Mouse (Mus musculus): ENCODE measurements around the gene Olr1.
"Not testable (repeated sequence)": the region's sequence is repeated elsewhere in the genome, so short reads cannot be mapped to it uniquely, and the experiment has no call there.

Gene Olr1

GRCm38 (mm10) chr6:129512367-129512766, 5.4 kb upstream of the Olr1 start, which contains the start of gene Tmem52b:
Gene Tmem52b (plus strand): TSS chr6:129512555.
- no peak for DNase-seq (ENCODE audit: low spot score)

- DNase-seq (ENCODE audit: low spot score) = no peak
Measured at GRCm38 (mm10) chr6:129510120-129510911, 3.4 kb upstream of the Olr1 start.

DNA sequence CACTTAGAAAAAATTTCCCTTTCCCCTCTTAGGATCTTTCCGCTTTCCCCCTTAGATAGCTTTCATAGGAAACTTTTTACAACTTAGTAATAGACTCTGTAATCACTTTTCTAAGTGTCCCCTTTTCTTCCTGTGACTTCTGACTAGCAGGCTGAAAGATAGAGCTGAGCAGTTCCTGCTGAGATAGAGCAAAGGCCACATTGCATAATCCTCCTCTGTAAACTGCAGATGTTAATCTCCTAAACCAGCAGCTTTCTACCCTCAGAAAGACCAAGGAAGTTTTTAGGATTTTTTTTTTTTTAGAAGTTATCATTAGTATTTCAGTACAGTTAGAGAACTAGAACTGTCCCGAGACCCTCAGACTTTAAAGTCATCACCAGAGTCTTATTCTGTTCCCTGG, 3.5 kb downstream of the Olr1 start:
- DNase-seq (ENCODE audit: low spot score) = no peak

DNA sequence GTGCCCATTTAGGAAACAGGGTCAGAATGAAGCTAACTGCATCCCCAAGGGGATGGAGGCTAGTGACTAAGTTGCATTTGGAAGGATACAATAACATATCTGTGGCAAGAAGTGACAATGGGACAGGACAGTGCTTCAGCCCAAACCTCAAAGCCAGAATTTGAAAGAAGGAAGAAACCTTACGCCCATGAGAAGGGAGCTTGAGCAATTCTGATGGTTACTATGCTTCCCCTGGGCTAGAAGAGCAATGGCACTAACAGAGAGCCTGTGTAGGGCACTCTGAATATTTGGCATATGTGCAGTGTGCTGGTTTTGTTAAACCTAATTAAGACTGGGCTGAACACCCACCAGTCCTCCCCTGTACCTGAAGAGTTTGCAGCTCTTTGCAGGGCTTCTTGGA, 7.4 kb downstream of the Olr1 start:
- not testable (repeated sequence) for DNase-seq (ENCODE audit: low spot score)

GRCm38 (mm10) chr6:129497345-129498218, 9.4 kb downstream of the Olr1 start:
- no peak for DNase-seq (ENCODE audit: low spot score)

GRCm38 (mm10) chr6:129494924-129495323, 12.0 kb downstream of the Olr1 start:
- no peak for DNase-seq (ENCODE audit: low spot score)

DNA sequence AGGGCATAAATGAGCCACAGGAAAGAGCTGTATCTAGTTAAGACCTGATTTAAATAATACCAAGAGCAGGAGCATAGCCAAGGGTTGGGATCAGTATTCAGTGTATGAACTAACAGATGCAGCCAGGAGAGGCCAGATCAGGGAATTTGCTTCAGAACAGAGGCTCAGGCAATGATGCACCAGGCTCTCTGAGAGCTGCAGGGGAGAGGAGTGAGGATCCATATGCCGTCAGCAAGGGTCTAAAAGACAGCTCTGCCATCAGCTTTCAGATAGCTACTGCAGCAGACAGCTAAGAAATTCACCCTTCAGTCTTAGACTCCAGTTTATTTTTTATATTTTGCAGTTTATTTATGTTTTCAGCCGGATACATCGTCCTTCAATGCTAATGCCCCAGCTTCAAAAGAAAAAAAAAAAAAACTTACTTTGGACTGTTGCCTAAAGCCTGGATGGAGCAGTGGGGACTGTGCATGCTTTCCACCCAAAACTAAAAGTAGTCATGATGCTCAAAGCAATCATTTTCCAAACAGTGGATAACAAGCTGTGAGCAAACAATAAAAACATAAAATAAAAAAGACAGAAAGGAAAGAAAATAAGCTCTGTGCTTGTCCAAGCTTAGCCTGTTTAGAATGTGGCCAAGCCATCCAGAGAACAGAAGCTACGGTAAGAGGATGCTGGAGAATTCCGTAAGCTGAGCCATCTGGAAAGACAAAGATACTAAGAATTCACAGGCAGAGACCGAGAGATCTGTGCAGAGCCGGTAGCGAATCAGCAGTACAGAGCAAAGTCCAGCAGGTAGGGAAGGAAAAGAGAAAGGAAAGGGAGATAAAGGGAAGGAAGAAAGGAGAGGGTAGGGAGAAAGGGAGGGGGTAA, 26.6 kb downstream of the Olr1 start:
- no peak for DNase-seq (ENCODE audit: low spot score)

- DNase-seq (ENCODE audit: low spot score) = no peak
Measured at GRCm38 (mm10) chr6:129476404-129477126, 30.4 kb downstream of the Olr1 start.

DNA sequence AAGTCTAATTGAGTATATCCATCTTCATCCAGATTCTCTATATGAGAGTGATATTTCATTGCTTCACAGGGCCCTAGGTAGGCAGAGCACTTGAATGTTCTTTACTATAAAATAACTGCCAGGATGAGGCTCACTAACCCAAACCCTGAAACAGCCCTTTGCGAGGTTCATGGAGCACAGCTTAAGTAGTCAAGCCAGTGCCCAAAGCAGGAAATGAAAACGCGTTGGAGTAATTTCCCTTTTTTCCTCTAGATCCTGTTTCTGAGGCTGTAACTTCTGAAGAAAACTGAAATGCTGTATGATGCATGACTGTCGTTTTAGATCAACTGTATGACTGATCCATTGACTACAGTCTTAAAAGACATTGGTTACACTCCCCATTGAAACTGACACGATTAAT, 34.3 kb downstream of the Olr1 start:
- DNase-seq (ENCODE audit: low spot score) = no peak

GRCm38 (mm10) chr6:129471386-129471785, 35.6 kb downstream of the Olr1 start:
- no peak for DNase-seq (ENCODE audit: low spot score)

GRCm38 (mm10) chr6:129451411-129452039, 55.4 kb downstream of the Olr1 start, which contains the start of gene Clec1a:
Gene Clec1a (minus strand): TSS chr6:129452000.
- DNase-seq (ENCODE audit: low spot score) = no peak

- DNase-seq (ENCODE audit: low spot score) = no peak
Measured at GRCm38 (mm10) chr6:129449743-129450142, 57.2 kb downstream of the Olr1 start.

- DNase-seq (ENCODE audit: low spot score) = no peak
Measured at GRCm38 (mm10) chr6:129438033-129438432, 68.9 kb downstream of the Olr1 start.

DNA sequence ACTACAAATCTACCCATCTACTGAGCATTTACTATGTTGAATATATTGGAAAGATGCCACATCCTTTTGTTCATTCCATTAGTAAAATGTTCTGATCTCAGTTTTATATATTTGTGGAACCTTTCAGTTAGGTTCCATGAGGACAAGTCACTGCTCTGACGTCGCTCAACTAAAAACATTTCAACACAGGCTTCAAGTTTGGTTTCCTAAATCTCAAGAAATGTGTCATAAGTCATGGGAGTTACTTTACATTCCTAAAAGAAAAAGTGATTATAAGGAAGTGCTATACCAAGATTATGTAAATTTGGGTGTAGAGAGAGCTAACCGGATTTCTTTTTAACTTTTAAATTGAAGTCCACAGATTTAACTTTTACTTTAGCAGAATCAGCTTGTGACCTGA, 70.9 kb downstream of the Olr1 start:
- DNase-seq (ENCODE audit: low spot score) = no peak

Data from T-cell, adult 2 months (primary cell).